Mouse (Mus musculus): ENCODE data around the gene Slc35g2. TPM values are rescaled to one million over a fixed set of nuclear protein-coding genes. Genes with fewer than 3 reads are reported as not detected.

Slc35g2 gene
- 12.0 and 12.2 TPM in 2 replicates for polyA plus RNA-seq (2015; fragmentation: Nextera tagmentation; extraction: Ambion mirVana)

- Histone ChIP-seq H3K4me2 (replicated peaks) (peak within 1 kb of the TSS; percentile 60), H3K36me3 (no peaks in the 10 kb centered on the region), H3K27ac (peak within 1 kb of the TSS; percentile 61), H3K4me1 (replicated peaks) (peaks cover 10% of the 10 kb centered on the region), H3K27me3 (peaks cover 3% of the 10 kb centered on the region; the same call in 1 of the 2 replicates), H3K9ac (replicated peaks) (peak within 1 kb of the TSS; percentile 78), H3K4me3 (replicated peaks) (peak within 1 kb of the TSS; percentile 68), H3K9me3 (no peaks in the 10 kb centered on the region)
- ATAC-seq, result peak; percentile 96
- under 1% methylated on average over 55 of the region's 55 CpGs for WGBS
Observed at GRCm38 (mm10) chr9:100570626-100571233, at the start of gene Slc35g2. Slc35g2 (minus strand) TSS chr9:100571090.

DNA sequence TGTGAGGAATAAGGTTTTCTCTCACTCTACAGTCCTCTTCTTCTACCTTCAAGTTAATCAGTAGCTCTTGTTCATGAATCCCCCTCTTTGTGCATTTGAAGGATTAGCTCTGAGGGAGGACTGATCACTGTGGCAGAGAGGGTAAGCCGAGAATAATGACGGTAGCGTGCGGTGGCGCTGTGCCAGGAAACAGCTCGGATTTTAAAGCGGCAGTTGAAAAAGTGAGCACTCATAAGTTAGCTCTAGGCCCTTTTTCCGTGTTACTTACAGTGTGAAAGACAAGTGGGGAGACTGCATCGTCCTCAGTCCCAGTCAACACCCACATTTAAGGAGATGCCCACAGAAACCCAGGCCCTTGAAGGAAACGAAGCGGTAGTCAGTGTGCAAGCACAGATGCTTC is 46.1 kb upstream of the Slc35g2 start:
- Histone ChIP-seq H3K4me2 (replicated peaks) (0 out of 2 replicates have a peak overlapping the region, but pooled peaks have one; percentile 5), H3K36me3 (no peaks in the 10 kb centered on the region), H3K9ac (replicated peaks) (no peak overlapping the region), H3K27me3 (no peaks in the 10 kb centered on the region), H3K9me3 (no peaks in the 10 kb centered on the region), H3K27ac (peak overlapping the region; percentile 31; the same call in 1 of the 2 replicates), H3K4me1 (replicated peaks) (peaks cover 16% of the 10 kb centered on the region), H3K4me3 (replicated peaks) (no peak overlapping the region)
- ATAC-seq, result peak; percentile 75
- 18% methylated on average over 11 of the region's 11 CpGs for WGBS

- Histone ChIP-seq H3K36me3 (no peaks in the 10 kb centered on the region), H3K4me2 (replicated peaks) (no peak overlapping the region), H3K9me3 (no peaks in the 10 kb centered on the region), H3K27me3 (no peaks in the 10 kb centered on the region), H3K4me3 (replicated peaks) (no peak overlapping the region), H3K27ac (no peak overlapping the region), H3K9ac (replicated peaks) (no peak overlapping the region), H3K4me1 (replicated peaks) (peaks cover 16% of the 10 kb centered on the region)
- 66% methylated on average over 3 of the region's 3 CpGs for WGBS
- ATAC-seq, result no peak
Observed at GRCm38 (mm10) chr9:100613501-100614071, 42.7 kb upstream of the Slc35g2 start.

GRCm38 (mm10) chr9:100605985-100606554 is 35.2 kb upstream of the Slc35g2 start:
- Histone ChIP-seq H3K9me3 (no peaks in the 10 kb centered on the region), H3K4me3 (replicated peaks) (no peak overlapping the region), H3K9ac (replicated peaks) (no peak overlapping the region), H3K4me1 (replicated peaks) (0 out of 2 replicates have a peak, but pooled peaks cover 6% of the 10 kb centered on the region), H3K36me3 (no peaks in the 10 kb centered on the region), H3K27ac (no peak overlapping the region), H3K27me3 (no peaks in the 10 kb centered on the region), H3K4me2 (replicated peaks) (no peak overlapping the region)
- 53% methylated on average over 7 of the region's 7 CpGs for WGBS
- peak; percentile 20; the same call in 1 of the 2 replicates for ATAC-seq

GRCm38 (mm10) chr9:100605522-100605921 is 34.6 kb upstream of the Slc35g2 start:
- no peaks in the 10 kb centered on the region for H3K27me3 ChIP-seq
- WGBS, result 96% methylated on average over 1 of the region's 1 CpGs
- no peaks in the 10 kb centered on the region for H3K36me3 ChIP-seq
- H3K4me2 ChIP-seq (replicated peaks), result no peak overlapping the region
- H3K4me1 ChIP-seq (replicated peaks), result 0 out of 2 replicates have a peak, but pooled peaks cover 6% of the 10 kb centered on the region
- no peak for ATAC-seq
- no peaks in the 10 kb centered on the region for H3K9me3 ChIP-seq
- no peak overlapping the region for H3K9ac ChIP-seq (replicated peaks)
- H3K4me3 ChIP-seq (replicated peaks), result no peak overlapping the region
- H3K27ac ChIP-seq, result no peak overlapping the region

- WGBS, result 77% methylated on average over 5 of the region's 5 CpGs
- Histone ChIP-seq H3K9ac (replicated peaks) (no peak overlapping the region), H3K36me3 (no peaks in the 10 kb centered on the region), H3K27ac (no peak overlapping the region), H3K27me3 (no peaks in the 10 kb centered on the region), H3K4me2 (replicated peaks) (no peak overlapping the region), H3K4me1 (replicated peaks) (peaks cover 18% of the 10 kb centered on the region), H3K4me3 (replicated peaks) (no peak overlapping the region), H3K9me3 (no peaks in the 10 kb centered on the region)
- no peak for ATAC-seq
Observed at GRCm38 (mm10) chr9:100603156-100603555, 32.3 kb upstream of the Slc35g2 start.

- no peaks in the 10 kb centered on the region for H3K27me3 ChIP-seq
- H3K27ac ChIP-seq, result no peak overlapping the region
- no peak overlapping the region for H3K4me2 ChIP-seq (replicated peaks)
- H3K4me3 ChIP-seq (replicated peaks), result no peak overlapping the region
- WGBS, result 97% methylated on average over 1 of the region's 1 CpGs
- no peak overlapping the region for H3K9ac ChIP-seq (replicated peaks)
- H3K4me1 ChIP-seq (replicated peaks), result peaks cover 18% of the 10 kb centered on the region
- ATAC-seq, result no peak
- H3K36me3 ChIP-seq, result no peaks in the 10 kb centered on the region
- no peaks in the 10 kb centered on the region for H3K9me3 ChIP-seq
Observed at GRCm38 (mm10) chr9:100602130-100602529, 31.2 kb upstream of the Slc35g2 start.

GRCm38 (mm10) chr9:100599761-100600328 is 29.0 kb upstream of the Slc35g2 start:
- H3K36me3 ChIP-seq, result no peaks in the 10 kb centered on the region
- ATAC-seq, result peak; percentile 68
- peaks cover 11% of the 10 kb centered on the region for H3K4me1 ChIP-seq (replicated peaks)
- H3K9ac ChIP-seq (replicated peaks), result no peak overlapping the region
- H3K9me3 ChIP-seq, result no peaks in the 10 kb centered on the region
- no peaks in the 10 kb centered on the region for H3K27me3 ChIP-seq
- H3K4me3 ChIP-seq (replicated peaks), result no peak overlapping the region
- no peak overlapping the region for H3K4me2 ChIP-seq (replicated peaks)
- 34% methylated on average over 3 of the region's 3 CpGs for WGBS
- H3K27ac ChIP-seq, result no peak overlapping the region

DNA sequence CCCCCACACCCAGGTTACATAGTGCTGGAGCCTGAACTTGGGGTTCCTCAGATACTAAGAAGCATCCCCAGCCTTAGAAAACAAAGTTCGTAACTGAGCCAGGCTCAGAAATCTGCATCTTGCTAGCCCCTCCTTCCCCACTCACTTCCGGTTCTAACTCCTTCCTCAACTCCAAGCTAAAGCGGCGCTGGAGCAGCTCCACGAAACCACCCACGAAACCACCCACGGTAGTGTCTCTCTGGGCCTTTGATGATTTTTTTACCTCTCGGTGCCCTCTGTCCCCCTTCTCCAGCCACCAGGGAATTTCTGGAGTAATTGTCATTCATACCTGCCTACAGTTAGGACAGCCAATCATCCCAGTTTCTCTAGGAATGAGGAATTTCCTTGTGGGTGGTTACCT is 26.7 kb upstream of the Slc35g2 start, which contains the start of gene Stag1:
Stag1 (plus strand) TSS at position 253 of the 400 bp plus-strand sequence.
- Histone ChIP-seq H3K27ac (no peak within 1 kb of the TSS), H3K9me3 (no peaks in the 10 kb centered on the region), H3K4me2 (replicated peaks) (no peak within 1 kb of the TSS), H3K4me3 (replicated peaks) (no peak within 1 kb of the TSS), H3K4me1 (replicated peaks) (peaks cover 11% of the 10 kb centered on the region), H3K36me3 (no peaks in the 10 kb centered on the region), H3K9ac (replicated peaks) (no peak within 1 kb of the TSS), H3K27me3 (no peaks in the 10 kb centered on the region)
- ATAC-seq, result no peak
- WGBS, result 90% methylated on average over 8 of the region's 8 CpGs

DNA sequence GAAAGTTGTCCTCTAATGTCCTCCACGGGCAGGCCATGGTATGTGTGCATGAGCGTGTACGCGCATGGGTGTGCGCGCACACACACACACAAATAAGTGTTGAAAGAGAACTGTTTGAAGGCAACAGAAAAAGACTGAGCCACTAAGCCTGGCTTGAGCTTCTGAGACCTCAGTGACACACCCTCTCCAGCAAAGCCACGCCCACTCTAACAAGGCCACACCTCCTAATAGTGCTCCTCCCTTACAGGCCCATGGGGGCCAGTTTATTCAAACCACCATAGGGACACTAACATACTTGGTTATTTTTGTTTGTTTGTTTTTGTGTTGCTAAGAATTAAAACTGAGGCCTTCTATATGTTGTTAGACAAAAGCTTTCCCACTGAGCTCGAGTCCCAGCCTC is 25.4 kb upstream of the Slc35g2 start:
- no peak overlapping the region for H3K27ac ChIP-seq
- no peak overlapping the region for H3K4me3 ChIP-seq (replicated peaks)
- H3K36me3 ChIP-seq, result no peaks in the 10 kb centered on the region
- no peak overlapping the region for H3K4me2 ChIP-seq (replicated peaks)
- WGBS, result 87% methylated on average over 8 of the region's 8 CpGs
- no peaks in the 10 kb centered on the region for H3K27me3 ChIP-seq
- no peaks in the 10 kb centered on the region for H3K9me3 ChIP-seq
- H3K4me1 ChIP-seq (replicated peaks), result peaks cover 11% of the 10 kb centered on the region
- ATAC-seq, result no peak
- no peak overlapping the region for H3K9ac ChIP-seq (replicated peaks)

GRCm38 (mm10) chr9:100590462-100590861 is 19.6 kb upstream of the Slc35g2 start:
- no peak overlapping the region for H3K9ac ChIP-seq (replicated peaks)
- no peak overlapping the region for H3K4me3 ChIP-seq (replicated peaks)
- 88% methylated on average over 4 of the region's 4 CpGs for WGBS
- H3K27ac ChIP-seq, result no peak overlapping the region
- no peak for ATAC-seq
- H3K36me3 ChIP-seq, result no peaks in the 10 kb centered on the region
- H3K4me2 ChIP-seq (replicated peaks), result no peak overlapping the region
- no peaks in the 10 kb centered on the region for H3K9me3 ChIP-seq
- no peaks in the 10 kb centered on the region for H3K27me3 ChIP-seq
- no peaks in the 10 kb centered on the region for H3K4me1 ChIP-seq (replicated peaks)

GRCm38 (mm10) chr9:100584031-100584430 is 13.1 kb upstream of the Slc35g2 start:
- 85% methylated on average over 4 of the region's 4 CpGs for WGBS
- Histone ChIP-seq H3K27me3 (no peaks in the 10 kb centered on the region), H3K36me3 (no peaks in the 10 kb centered on the region), H3K4me3 (replicated peaks) (no peak overlapping the region), H3K27ac (no peak overlapping the region), H3K4me1 (replicated peaks) (peaks cover 26% of the 10 kb centered on the region), H3K9me3 (no peaks in the 10 kb centered on the region), H3K4me2 (replicated peaks) (no peak overlapping the region), H3K9ac (replicated peaks) (no peak overlapping the region)
- no peak for ATAC-seq
